Mouse (Mus musculus): ENCODE data around the gene Olfr44.
A peak's percentile ranks its signal among the peaks of the same experiment; 100 is the strongest.

Olfr44 gene

GRCm38 (mm10) chr9:39493895-39494294 lies at the start of gene Olfr44:
TSS of gene Olfr44 (minus strand) at chr9:39493995.
- no peak for DNase-seq (ENCODE audit: low spot score in 2 of 2)

- no peak for DNase-seq (ENCODE audit: low spot score in 2 of 2)
Observed at GRCm38 (mm10) chr9:39523616-39524285, 30.0 kb upstream of the Olfr44 start.

GRCm38 (mm10) chr9:39518595-39518994 lies 24.8 kb upstream of the Olfr44 start:
- no peak for DNase-seq (ENCODE audit: low spot score in 2 of 2)

DNA sequence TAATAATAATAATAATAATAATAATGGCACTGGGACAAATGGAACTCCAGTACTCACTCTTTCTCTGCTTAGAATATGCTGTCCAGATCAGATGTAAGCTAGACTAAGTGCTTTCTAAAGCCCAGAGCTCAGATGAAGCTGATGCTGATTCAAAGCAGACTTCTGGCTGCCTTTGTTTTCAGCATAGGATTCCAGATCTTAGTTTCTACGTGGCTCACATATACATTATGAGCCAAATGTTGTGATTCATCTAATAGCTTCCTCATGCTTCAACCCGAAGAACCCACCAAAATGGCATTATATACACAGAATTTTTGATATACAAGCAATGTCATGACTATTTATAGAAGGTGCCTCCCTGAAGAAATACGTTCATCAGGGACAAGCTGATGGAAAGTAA lies 21.7 kb upstream of the Olfr44 start, which contains the start of gene Olfr957:
Gene Olfr957, minus strand, starts transcription at position 279 of the 400 bp plus-strand sequence.
- DNase-seq (ENCODE audit: low spot score in 2 of 2), result no peak

DNA sequence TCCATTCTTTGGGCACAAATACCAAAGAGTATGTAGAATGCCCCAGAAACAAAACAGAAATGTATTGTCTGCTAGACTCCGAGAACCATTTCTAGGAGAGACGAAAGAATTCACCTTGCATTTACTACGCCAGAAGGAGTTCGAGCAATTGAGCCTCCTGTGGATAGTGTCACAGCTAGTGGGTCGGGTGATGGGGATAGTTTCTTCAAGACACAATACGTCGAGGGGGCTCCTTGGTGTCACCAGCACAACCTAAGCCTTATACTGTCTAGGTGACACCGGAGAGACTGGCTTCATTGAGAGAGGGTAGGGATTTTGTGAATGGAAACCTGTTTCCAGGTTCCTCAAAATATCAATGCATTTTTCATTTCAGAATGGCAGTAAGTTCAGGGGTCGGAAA lies 15.6 kb upstream of the Olfr44 start:
- no peak for DNase-seq (ENCODE audit: low spot score in 2 of 2)

DNA sequence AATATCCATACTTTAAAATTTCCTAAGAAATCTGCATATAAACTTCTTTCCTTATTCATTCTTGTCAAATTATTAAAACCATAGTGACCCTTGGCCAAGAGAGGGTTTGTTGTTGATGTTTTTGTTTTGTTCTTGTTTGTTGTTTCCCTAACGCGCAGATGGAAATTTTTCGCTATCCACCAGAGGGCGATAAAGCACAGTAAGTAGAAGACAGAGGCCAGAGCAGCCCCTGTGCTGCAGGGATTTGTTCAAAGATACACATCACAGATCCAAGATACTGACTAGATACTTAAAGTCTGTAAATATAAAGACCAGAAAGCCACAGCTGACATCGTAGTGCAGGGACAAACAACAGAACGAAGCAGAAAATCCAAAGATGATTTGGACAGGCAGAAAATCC lies 15.2 kb upstream of the Olfr44 start:
- peak in 1 of 2 experiments; percentile 24 for DNase-seq (ENCODE audit: low spot score in 2 of 2)

DNA sequence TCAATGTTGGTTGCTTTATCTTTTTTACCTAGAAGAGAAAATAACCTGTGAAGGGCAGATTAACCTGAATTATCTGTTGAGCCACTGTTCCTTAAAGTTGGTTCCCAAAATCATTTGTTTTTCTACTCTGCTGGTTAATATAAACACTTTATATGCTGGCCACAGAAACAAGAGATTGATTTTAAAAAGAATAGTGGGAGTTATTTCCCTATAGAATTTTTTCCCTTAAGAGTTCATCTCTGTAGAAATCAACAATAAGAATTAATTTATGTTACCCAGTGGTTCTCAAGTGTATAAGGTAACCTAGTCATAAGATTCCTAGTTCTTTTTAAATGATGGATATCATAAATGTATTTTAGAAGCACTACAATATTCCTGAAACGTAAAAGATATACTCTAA lies 22.0 kb downstream of the Olfr44 start, which contains the start of gene Olfr955:
Gene Olfr955, minus strand, starts transcription at position 101 of the 400 bp plus-strand sequence.
- DNase-seq (ENCODE audit: low spot score in 2 of 2), result no peak

- DNase-seq (ENCODE audit: low spot score in 2 of 2), result no peak
Observed at GRCm38 (mm10) chr9:39456401-39456800, 37.4 kb downstream of the Olfr44 start, which contains the start of gene Olfr954. TSS of gene Olfr954 (plus strand) at chr9:39456701.

All from urinary bladder, postnatal 36 days (tissue).